Mouse (Mus musculus): ENCODE results near the gene Kcnh2.

The Kcnh2 gene

GRCm38 (mm10) chr5:24374666-24375328, 23.4 kb upstream of the Kcnh2 start:
- no peak for DNase-seq

DNA sequence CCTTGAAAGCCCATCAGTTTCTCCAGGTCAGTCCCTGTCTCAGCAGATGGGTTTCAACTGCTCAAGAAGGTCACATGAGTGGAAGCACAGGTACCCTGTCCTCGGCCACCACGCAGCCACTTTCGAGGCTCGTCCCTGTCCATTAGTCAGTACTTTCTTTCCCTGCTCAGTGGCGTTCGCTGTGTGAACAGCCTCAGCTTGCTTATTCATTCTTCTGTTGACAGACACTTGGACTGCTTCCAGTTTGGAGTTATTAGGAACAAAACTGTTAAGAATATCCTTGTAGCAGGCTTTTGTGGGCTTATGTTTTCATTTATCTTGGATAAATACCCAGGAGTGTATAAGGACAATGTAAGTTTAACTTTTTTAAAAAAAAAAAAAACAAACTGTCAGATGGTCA, 22.8 kb upstream of the Kcnh2 start:
- no peak for DNase-seq

- no peak for DNase-seq
Observed at GRCm38 (mm10) chr5:24373807-24374206, 22.4 kb upstream of the Kcnh2 start.

- DNase-seq: peak; percentile 91
Observed at GRCm38 (mm10) chr5:24369767-24370166, 18.4 kb upstream of the Kcnh2 start.

GRCm38 (mm10) chr5:24366426-24366825, 15.0 kb upstream of the Kcnh2 start:
- peak; percentile 90 for DNase-seq

GRCm38 (mm10) chr5:24365528-24365927, 14.1 kb upstream of the Kcnh2 start:
- peak; percentile 97 for DNase-seq

- DNase-seq: no peak
Observed at GRCm38 (mm10) chr5:24364963-24365362, 13.6 kb upstream of the Kcnh2 start.

GRCm38 (mm10) chr5:24364508-24364907, 13.1 kb upstream of the Kcnh2 start, which contains the start of gene Nos3:
Nos3 (plus strand) TSS chr5:24364810.
- DNase-seq: peak; percentile 99

DNA sequence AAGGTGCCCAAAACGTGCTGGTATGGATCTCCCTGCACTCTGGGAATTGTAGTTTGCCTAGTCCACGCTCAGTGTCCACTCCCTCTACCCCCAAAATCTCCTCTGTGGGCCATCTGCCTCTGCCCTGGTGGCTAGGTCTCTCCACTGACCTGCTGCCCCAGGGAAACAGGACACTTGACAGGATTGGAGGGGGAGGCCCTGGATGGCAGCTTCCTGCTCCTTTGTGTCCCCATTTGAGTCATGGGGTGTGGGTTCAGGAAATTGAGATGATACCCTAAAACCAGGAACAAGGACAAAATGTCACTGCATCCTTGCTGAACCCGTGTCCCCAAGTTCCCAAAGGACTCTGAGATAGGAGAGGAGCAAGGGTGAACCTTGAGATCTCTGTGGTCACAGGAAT, 12.7 kb upstream of the Kcnh2 start:
- peak; percentile 95 for DNase-seq

- peak; percentile 91 for DNase-seq
Observed at GRCm38 (mm10) chr5:24363467-24363866, 12.1 kb upstream of the Kcnh2 start.

- peak; percentile 98 for DNase-seq
Observed at GRCm38 (mm10) chr5:24360792-24361454, 9.5 kb upstream of the Kcnh2 start.

- peak; percentile 93 for DNase-seq
Observed at GRCm38 (mm10) chr5:24357461-24357860, 6.1 kb upstream of the Kcnh2 start.

GRCm38 (mm10) chr5:24356764-24357163, 5.4 kb upstream of the Kcnh2 start:
- no peak for DNase-seq

GRCm38 (mm10) chr5:24353327-24353726, 1.9 kb upstream of the Kcnh2 start:
- no peak for DNase-seq

- DNase-seq: peak; percentile 97
Observed at GRCm38 (mm10) chr5:24352251-24352859, 951 bp upstream of the Kcnh2 start.

DNA sequence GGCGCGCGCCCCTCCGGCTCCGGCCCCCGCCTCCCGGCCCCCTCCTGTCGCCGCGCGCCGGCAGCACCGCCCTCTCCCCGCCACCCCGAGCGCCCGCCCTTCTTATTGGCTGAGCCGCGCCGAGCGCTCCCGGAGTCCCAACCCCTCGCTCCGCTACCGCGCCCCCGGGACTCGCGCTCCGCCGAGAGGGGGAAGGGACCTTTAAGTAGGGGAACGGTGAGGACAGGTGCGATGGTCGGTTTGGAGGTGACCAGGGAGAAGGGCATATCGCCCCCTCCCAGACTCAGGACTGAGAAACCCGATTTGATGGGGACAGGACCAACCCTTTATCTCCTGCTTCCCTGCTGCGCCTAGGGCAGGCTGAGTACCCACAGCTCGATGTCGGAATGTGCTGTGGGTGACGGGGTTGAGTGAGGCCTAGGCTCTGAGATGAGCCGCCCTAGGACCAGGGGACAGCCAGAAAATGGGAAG, 332 bp upstream of the Kcnh2 start:
- peak; percentile 99 for DNase-seq

GRCm38 (mm10) chr5:24350531-24351250, 713 bp downstream of the Kcnh2 start:
- DNase-seq: no peak

- peak; percentile 98 for DNase-seq
Observed at GRCm38 (mm10) chr5:24350073-24350472, 1.3 kb downstream of the Kcnh2 start.

DNA sequence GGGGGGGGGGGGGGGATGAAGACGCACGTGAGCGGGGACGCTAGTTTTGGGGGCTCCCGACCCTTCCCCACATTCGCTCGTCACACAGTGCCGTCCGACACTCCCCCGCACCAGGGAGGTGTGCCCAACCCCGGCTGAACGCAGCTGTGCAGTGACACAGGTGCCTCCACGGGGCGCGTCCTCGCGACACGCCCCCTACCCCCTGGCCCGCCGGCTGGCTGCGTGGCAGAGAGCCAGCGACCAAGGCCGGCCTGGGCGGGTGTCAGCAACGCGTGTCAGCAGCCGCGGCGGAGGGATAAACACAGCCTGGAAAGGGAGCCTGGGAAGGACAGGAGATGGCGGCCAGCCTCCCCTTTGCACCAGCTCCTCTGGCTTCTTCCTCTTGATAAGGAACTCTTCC, 2.9 kb downstream of the Kcnh2 start:
- peak; percentile 92 for DNase-seq

DNA sequence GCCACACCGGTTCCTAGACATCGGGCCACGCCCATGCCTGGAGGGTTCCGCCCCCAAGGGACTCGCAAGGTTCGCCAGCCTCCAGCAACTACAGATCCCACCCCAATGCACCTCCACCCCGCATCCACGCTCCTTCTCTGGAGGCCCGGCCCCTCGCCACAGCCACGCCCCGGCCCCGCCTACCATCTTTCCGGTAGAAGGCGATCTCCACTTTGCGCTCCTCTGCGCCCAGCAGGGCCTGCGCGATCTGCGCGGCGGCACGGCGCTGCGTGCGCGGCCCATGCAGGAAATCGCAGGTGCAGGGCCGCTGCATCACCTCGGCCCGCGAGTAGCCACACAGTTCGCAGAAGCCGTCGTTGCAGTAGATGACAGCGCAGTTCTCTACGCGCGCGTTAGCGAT, 3.3 kb downstream of the Kcnh2 start:
- DNase-seq: peak; percentile 96

DNA sequence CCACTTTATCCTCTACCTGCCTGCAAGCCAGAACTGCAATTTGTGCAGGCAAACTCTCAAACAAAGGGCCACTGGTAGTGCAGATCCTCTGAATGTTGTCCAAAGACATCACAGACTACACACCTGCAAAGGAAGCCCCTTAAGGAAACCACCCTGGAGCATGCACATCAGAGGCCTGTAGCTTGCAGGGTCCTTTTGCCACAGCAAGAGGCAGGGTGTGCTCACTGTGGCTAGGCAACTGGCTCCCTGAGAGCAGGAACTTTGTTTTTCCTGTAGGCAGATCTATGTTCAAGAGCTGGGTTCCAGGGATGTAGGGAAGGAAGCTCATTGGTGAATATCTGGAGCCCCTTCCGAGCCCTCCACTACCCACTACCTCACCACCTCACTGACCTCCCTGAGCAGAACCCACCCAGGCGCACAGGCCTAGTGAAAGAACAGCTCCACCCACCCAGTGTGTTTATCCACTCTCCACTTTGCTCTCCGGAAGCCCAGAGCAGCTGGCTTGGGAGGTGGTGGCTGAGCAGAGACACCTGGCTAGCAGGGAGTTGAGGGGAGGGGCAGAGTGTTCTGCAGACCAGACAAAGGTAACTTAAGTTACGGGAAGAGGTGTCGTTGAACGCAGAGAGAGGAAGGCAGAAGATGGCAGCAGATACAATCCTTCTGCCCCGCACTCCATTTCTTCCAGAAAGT, 4.1 kb downstream of the Kcnh2 start:
- DNase-seq: no peak

- no peak for DNase-seq
Observed at GRCm38 (mm10) chr5:24346313-24346712, 5.1 kb downstream of the Kcnh2 start.
